Mouse (Mus musculus) liver, embryonic 11.5 days (tissue): ENCODE measurements around the gene Aloxe3. TPM values are rescaled to one million over a fixed set of nuclear protein-coding genes. Genes with fewer than 3 reads are reported as not detected.

ENCODE experiments used
- ATAC-seq: fragments of 200-750 bp; cut with Nextera tagmentation; replicated peaks from 2 replicates; pipeline ENCODE4 v1.8.0; 2017; ENCODE audit warnings: moderate number of reproducible peaks, mild to moderate bottlenecking, moderate TSS enrichment, moderate library complexity; ENCODE audit not compliant: low FRiP score
- DNase-seq: peaks from one replicate; pipeline ENCODE4 v3.0.0-alpha.2; 2017; ENCODE audit warnings: low spot score
- H3K27ac ChIP-seq: fragments of 300-500 bp; sonication (generic); 2 replicates; pipeline ENCODE4 v1.5.1; 2014; ENCODE audit warnings: mild to moderate bottlenecking, low read depth, low read length, control low read depth
- H3K27me3 ChIP-seq: fragments of 300-500 bp; sonication (generic); replicated peaks from 2 replicates; pipeline ENCODE4 v1.6.1; 2014; ENCODE audit warnings: low read length, mixed read lengths; ENCODE audit not compliant: control insufficient read depth, insufficient read depth
- H3K36me3 ChIP-seq: fragments of 300-500 bp; sonication (generic); 2 replicates; pipeline ENCODE4 v1.6.1; 2014; ENCODE audit warnings: mild to moderate bottlenecking, low read length, moderate library complexity, mixed read lengths; ENCODE audit not compliant: control insufficient read depth, insufficient read depth
- H3K4me1 ChIP-seq: fragments of 300-500 bp; sonication (generic); replicated peaks from 2 replicates; pipeline ENCODE4 v1.6.1; 2014; ENCODE audit warnings: low read length, mixed read lengths; ENCODE audit not compliant: control insufficient read depth, insufficient read depth
- H3K4me2 ChIP-seq: fragments of 300-500 bp; sonication (generic); 2 replicates; pipeline ENCODE4 v1.6.1; 2014; ENCODE audit warnings: mild to moderate bottlenecking, control low read depth, moderate library complexity
- H3K4me3 ChIP-seq: fragments of 300-500 bp; sonication (generic); 2 replicates; pipeline ENCODE4 v1.5.1; 2014; ENCODE audit warnings: low read depth, low read length, control low read depth
- H3K9ac ChIP-seq: fragments of 300-500 bp; sonication (generic); 2 replicates; pipeline ENCODE4 v1.6.1; 2014; ENCODE audit warnings: low read depth, low read length, control low read depth
- H3K9me3 ChIP-seq: fragments of 300-500 bp; sonication (generic); 2 replicates; pipeline ENCODE4 v1.6.1; 2016; ENCODE audit warnings: low read length, inconsistent platforms, mixed read lengths; ENCODE audit not compliant: control insufficient read depth
- WGBS: fragments of 180-500 bp; shearing (Covaris S2); extraction: QIAGEN DNeasy Blood & Tissue Kit; methylation state at CpG from one replicate; pipeline ENCODE4 v1.1.7; 2014; 5-methylcytosine and 5-hydroxymethylcytosine counted together
- polyA plus RNA-seq: library from polyadenylated mRNA; unstranded; fragments of >200 nt; fragmentation: Nextera tagmentation; extraction: Ambion mirVana; gene quantifications from 2 replicates; pipeline ENCODE4 v1.2.1, GENCODE M21; 2014

Aloxe3 gene
- polyA plus RNA-seq, 1 experiment from 2014 or later, result not detected

DNA sequence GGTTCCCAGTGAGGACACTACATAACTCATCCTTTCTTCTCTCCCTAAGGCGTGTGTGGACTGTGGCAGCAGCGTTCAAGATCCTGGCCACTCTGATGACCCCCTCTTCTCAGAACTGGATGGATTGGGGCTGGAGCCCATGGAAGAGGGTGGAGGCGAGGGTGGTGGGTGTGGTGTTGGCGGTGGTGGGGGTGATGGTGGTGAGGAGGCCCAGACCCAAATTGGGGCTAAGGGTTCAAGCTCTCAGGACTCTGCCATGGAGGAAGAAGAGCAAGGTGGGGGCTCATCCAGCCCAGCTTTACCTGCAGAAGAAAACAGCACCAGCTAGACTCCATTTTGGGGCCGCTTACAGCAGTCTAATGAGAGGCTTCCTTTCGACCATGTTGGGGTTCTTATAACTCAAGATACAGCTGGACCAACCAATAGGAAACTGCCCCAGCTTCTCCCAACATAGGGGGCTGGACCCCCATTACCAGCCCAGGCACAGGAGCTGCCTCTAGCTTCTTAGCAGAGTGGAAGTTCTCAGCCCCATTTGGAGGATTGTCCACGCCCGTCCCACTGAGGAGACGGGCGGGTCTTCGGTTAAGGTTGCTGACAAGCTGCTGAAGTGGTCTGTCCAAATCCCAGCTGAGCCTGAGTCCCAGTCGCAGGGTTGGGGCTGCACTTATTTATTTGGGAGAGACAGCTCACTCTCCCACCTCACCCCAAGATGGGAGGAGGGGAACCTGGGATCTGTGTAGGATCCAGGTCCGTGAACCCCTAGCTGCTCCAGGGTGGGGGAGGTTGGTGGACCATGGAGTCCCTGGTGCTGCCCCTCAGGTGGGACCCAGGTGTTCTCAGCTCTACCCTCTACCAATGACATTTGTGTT lies 16.4 kb upstream of the Aloxe3 start:
- H3K4me2 ChIP-seq, result peak overlapping the region; percentile 82
- H3K9ac ChIP-seq, result no peak overlapping the region
- 81% methylated on average over 13 of the region's 13 CpGs for WGBS

DNA sequence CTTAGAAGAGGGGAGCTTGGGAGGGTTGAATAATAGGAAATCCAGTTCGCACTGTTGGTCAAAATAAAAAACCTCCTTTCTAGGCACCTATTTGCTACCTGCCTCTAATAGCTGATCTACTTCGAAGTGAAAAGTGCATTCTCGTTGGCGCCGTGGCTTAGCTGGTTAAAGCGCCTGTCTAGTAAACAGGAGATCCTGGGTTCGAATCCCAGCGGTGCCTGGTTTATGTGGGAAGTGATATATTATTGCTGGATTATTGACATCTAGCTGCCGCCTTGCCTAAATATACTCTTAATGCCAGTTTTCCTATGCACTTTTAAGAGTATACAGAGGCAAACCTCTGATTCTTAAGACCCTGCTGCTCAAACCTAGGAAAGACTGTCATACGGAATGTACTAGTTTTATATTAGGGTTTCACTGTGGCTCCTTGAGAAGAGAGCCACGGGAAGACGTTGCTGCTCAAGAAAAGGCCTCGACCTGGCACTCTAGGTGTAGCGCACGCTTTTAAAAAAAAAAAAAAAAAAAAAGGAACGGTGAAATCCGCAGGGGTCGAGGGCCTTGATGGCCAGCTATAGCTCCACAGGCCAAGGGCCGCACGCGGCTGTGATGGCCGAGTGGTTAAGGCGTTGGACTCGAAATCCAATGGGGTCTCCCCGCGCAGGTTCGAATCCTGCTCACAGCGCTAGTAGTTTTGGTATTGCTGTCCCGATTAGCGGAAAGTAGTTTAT lies 15.2 kb upstream of the Aloxe3 start:
- H3K27me3 ChIP-seq, result no peaks in the 10 kb centered on the region
- peak overlapping the region; percentile 61 for H3K4me3 ChIP-seq
- DNase-seq (peak; percentile 98), ATAC-seq (peak; percentile 78)
- WGBS, result under 1% methylated on average over 30 of the region's 30 CpGs
- H3K4me2 ChIP-seq, result peak overlapping the region; percentile 82
- H3K4me1 ChIP-seq, result peaks cover 14% of the 10 kb centered on the region
- H3K36me3 ChIP-seq, result peaks cover 22% of the 10 kb centered on the region
- peak overlapping the region; percentile 62 for H3K9ac ChIP-seq
- H3K9me3 ChIP-seq, result no peaks in the 10 kb centered on the region
- H3K27ac ChIP-seq, result peak overlapping the region; percentile 43

More for the DNA sequence above, 16.4 kb upstream of the Aloxe3 start:
- H3K27me3 ChIP-seq, result no peaks in the 10 kb centered on the region
- peaks cover 14% of the 10 kb centered on the region for H3K4me1 ChIP-seq
- no peak for DNase-seq
- H3K27ac ChIP-seq, result no peak overlapping the region
- H3K4me3 ChIP-seq, result peak overlapping the region; percentile 61
- no peak for ATAC-seq
- no peaks in the 10 kb centered on the region for H3K9me3 ChIP-seq
- peaks cover 26% of the 10 kb centered on the region for H3K36me3 ChIP-seq

DNA sequence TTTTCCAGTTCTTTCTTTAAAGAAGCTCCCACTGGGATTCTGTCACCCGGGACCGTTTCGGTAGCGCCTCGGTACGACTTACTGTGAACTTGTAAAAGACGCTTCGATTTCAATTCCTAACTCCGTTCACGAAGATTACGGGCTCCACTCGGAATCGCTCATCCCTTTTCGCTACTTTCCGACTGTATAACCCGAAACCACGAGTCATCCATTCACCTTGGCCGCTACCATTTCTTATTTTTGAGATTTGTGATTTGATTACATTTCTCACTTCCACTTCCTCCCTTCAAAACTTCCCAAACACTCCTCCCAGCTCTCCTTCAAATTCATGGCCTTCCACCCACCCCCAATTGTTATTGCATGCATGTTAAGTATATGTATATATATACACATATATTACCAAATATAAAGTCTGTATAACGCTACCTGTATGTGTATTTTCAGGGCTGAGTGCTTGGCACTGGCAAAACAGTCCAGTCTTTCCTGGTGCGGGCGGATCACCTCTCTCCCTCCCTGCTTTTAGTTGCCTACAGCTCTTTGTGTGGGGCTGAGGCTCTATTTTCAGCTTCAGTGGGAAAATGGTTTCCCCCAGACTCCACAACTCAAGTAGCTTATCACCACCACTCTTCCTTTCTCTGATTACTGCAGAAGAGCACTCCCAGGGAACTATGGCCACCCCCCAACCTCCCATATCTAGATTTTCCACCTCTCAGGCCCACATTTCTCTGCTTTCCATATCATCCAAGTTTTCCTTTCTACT lies 14.5 kb upstream of the Aloxe3 start:
- peaks cover 14% of the 10 kb centered on the region for H3K4me1 ChIP-seq
- H3K4me3 ChIP-seq, result peak overlapping the region; percentile 61
- DNase-seq (no peak), ATAC-seq (no peak; the same call in 1 of the 2 replicates)
- H3K9me3 ChIP-seq, result no peaks in the 10 kb centered on the region
- WGBS, result 7% methylated on average over 21 of the region's 21 CpGs
- peak overlapping the region; percentile 82 for H3K4me2 ChIP-seq
- H3K36me3 ChIP-seq, result peaks cover 16% of the 10 kb centered on the region
- no peak overlapping the region for H3K27ac ChIP-seq
- no peaks in the 10 kb centered on the region for H3K27me3 ChIP-seq
- peak overlapping the region; percentile 62 for H3K9ac ChIP-seq

DNA sequence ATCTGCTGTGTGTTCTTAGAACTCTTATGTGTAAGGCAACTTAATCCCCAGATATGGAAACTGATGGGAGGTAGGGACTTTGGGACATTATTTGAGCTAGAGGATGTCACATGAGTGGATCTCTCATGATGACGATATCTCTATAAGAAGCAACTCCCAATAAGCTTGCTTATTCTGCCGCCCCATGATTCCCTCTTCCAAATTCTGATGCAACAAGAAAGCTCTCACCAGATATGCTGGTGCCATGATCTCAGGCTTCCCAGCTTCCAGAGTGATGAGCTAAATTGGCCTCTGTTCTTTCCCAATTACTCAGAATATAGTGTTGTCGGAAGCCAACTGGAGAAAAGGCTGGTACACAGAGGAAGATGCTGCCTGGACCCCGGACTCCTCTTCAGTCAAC lies 13.8 kb upstream of the Aloxe3 start:
- no peaks in the 10 kb centered on the region for H3K27me3 ChIP-seq
- H3K27ac ChIP-seq, result no peak overlapping the region

DNA sequence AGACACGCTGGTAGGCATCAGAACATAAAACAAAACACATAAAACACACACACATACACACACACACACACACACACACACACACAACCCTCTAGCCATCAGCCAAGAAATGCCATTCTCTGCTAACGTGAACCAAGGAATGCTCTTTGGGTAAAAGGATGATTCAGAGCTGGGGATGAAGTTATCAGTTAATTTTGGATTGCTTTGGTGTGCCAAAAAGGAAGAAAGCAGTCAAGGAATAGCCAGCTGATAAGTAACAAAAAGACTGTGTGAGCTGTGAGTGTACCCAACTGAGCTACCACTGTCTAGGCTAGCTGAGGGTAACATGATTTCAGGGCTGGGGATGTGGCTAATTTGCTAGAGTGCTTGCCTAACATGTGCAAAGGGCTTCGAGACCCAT lies 11.7 kb upstream of the Aloxe3 start:
- whole genome bisulfite sequencing, result 60% methylated on average over 3 of the region's 3 CpGs
- no peak for DNase-seq
- Histone ChIP-seq H3K4me1 (peaks cover 24% of the 10 kb centered on the region), H3K27ac (no peak overlapping the region), H3K9ac (no peak overlapping the region), H3K36me3 (peaks cover under 1% of the 10 kb centered on the region; the same call in 1 of the 2 replicates), H3K27me3 (no peaks in the 10 kb centered on the region), H3K4me3 (no peak overlapping the region), H3K4me2 (no peak overlapping the region), H3K9me3 (no peaks in the 10 kb centered on the region)
- no peak for ATAC-seq

More for the DNA sequence above, 13.8 kb upstream of the Aloxe3 start:
- 61% methylated on average over 4 of the region's 4 CpGs for WGBS
- Histone ChIP-seq H3K4me1 (peaks cover 14% of the 10 kb centered on the region), H3K4me2 (peak overlapping the region; percentile 82), H3K4me3 (peak overlapping the region; percentile 61), H3K36me3 (peaks cover 14% of the 10 kb centered on the region), H3K9me3 (no peaks in the 10 kb centered on the region), H3K9ac (peak overlapping the region; percentile 62; the same call in 1 of the 2 replicates)
- ATAC-seq (no peak), DNase-seq (no peak)

DNA sequence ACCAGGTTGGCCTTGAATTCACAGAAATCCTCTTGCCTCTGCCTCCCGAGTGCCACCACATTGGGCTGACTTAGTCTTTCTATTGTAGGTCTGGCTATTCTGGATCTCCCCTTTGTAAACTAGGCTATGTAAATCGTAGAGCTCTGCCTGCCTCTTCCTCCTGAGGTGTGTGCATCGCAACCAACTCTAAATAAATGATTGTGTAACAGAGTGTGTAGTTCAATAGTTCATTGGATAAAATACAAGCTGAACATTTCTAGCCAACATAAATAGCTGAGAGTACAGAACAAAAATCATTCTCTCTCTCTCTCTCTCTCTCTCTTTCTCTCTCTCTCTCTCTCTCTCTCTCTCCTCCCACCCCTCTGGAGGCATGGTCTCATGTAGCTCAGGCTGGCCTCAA lies 11.1 kb upstream of the Aloxe3 start:
- DNase-seq (no peak), ATAC-seq (no peak)
- no peaks in the 10 kb centered on the region for H3K36me3 ChIP-seq
- H3K27ac ChIP-seq, result no peak overlapping the region
- H3K4me1 ChIP-seq, result peaks cover 27% of the 10 kb centered on the region
- H3K27me3 ChIP-seq, result peaks cover under 1% of the 10 kb centered on the region; the same call in 1 of the 2 replicates
- H3K9ac ChIP-seq, result no peak overlapping the region
- no peak overlapping the region for H3K4me3 ChIP-seq
- H3K4me2 ChIP-seq, result no peak overlapping the region
- no peaks in the 10 kb centered on the region for H3K9me3 ChIP-seq
- WGBS, result 65% methylated on average over 3 of the region's 3 CpGs

DNA sequence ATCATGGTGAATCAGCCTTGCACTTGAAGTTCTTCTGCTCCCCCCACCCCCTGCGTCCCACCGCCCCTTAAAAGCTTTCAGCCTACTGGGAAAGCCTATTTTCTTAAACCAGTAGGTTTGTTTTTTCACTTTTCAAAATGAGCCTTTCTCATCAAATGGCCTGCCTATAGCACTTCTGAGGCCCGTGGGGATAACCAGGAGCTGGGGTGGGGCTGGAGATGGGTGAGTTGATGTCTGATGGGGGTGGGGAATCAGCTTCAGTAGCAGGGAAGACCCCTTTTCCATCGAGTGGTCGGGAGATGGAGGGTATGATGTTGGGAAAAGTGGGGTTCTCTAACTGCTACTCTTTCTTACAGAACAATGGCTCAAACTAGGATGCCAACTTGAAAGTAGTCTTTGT lies 8.9 kb upstream of the Aloxe3 start:
- Histone ChIP-seq H3K4me3 (peak overlapping the region; percentile 80; the same call in 1 of the 2 replicates), H3K27ac (no peak overlapping the region), H3K36me3 (no peaks in the 10 kb centered on the region), H3K27me3 (peaks cover 7% of the 10 kb centered on the region), H3K9me3 (no peaks in the 10 kb centered on the region), H3K4me2 (peak overlapping the region; percentile 99), H3K4me1 (peaks cover 38% of the 10 kb centered on the region), H3K9ac (no peak overlapping the region)
- ATAC-seq (no peak), DNase-seq (no peak)
- WGBS, result 54% methylated on average over 5 of the region's 5 CpGs
